Mouse (Mus musculus): ENCODE measurements around the gene Itpkb.

The Itpkb gene

DNA sequence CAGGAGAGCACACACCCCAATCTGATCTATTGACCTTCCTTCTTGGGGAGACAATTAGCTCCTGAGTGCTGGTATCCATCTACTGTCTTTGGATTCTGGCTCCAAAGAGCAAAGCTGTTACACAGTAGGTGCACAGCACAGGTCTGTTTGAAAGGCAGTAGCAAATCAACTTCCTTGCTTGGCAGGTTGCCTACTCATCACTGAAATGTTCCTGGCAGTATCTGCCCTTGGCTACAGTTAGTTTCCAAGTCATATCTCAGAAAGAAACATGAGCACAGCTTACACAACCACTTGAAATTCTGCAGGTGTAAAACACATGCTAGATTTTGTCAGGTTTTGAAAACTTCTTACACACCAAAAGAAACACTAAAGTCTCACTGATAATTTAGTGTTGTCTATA is 143.3 kb downstream of the Itpkb start:
- no peak for DNase-seq

Data from kidney, postnatal 14 days (tissue).